Mouse (Mus musculus) ovary, postnatal 14 days (tissue): ENCODE measurements around the gene Slc43a3.

Experiments
- DNase-seq: peaks from one replicate; pipeline ENCODE4 v3.0.0; 2022; ENCODE audit warnings: low spot score

Gene Slc43a3

GRCm38 (mm10) chr2:84987930-84988329, 51.6 kb downstream of the Slc43a3 start, which contains the start of gene Prg3:
Gene Prg3, plus strand, starts transcription at chr2:84988215.
- DNase-seq: no peak

DNA sequence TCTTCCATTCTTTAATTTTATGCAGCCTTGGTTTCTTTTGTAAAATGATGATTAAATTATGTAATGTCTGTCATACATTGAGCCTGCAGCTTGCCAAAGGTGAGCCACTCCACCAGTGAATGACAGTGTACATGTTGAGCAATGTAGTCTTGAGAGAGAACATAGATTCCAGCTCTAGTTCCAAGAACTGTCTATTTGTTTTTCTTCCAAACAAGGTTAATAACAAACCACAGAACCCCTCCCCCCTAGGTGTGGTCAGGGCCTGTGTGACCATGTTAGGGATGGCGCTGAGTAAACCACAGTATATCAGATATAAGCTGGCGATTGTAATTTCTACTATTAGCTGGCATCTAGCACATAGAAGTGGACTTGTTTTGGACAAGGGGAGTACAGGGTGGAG, 60.0 kb downstream of the Slc43a3 start:
- no peak for DNase-seq

- DNase-seq: no peak
Measured at GRCm38 (mm10) chr2:84999486-85000181, 63.3 kb downstream of the Slc43a3 start.

GRCm38 (mm10) chr2:85001497-85001896, 65.1 kb downstream of the Slc43a3 start:
- DNase-seq: no peak

DNA sequence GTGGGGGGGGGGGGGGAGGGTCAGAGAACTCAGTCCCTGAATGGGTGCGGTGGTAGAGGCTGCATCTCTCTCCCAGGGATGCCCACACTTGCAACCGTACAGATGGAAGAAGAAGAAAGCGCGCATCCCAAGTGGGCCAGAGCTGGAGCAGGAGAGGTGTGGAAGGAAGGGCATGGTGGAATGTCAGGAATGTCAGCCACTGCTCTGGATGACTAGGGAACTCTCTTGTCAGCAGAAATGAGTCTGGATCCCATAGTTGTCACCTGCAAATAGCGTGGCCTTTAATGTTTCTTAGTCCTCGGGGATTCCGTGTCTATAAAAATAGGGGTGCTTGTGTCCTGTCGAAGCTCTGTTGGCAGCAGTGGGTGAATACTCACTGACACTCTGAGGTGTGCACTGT, 66.2 kb downstream of the Slc43a3 start:
- DNase-seq: no peak

DNA sequence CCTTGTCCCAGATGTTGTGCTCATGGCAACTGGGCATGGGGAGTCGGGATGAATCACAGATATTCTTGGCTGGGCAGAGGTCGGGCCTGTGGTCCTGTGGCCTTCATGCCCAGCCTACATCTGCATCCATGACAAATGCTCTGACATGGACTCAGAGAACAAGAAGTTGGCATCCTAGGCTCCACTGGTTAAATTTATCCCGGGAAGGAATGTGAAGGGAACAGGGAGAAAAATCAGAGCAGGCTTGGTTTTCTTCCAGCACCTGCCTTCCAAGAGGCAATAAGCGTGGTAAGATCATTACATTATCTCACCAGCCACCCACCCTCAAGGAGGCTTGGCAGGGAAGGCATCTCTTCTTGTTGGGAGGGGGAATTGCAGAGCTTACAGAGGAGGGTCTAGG, 68.0 kb downstream of the Slc43a3 start:
- DNase-seq: no peak

DNA sequence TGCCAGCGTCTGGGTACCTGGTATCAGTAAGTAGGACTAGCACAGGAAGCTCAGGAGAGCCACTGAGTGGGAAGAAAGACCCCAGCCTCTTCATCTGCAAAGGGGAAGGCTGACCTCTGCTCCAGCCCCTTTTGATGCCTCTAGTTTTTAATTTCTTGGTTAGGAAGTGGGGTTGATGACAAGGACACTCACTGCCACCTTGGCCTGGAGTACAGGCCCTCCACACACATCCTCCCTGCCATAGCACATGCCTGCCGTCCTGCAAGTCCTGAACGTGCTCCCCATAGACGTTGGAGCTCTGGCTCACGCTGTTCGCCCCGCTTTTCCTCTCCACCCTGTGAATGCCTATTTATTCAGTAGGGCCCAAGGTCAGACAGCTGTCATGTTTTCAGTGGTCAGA, 70.2 kb downstream of the Slc43a3 start:
- no peak for DNase-seq

GRCm38 (mm10) chr2:85007729-85008128, 71.3 kb downstream of the Slc43a3 start:
- DNase-seq: no peak
